Mouse (Mus musculus): ENCODE measurements around the gene Cngb1. TPM values are rescaled to one million over a fixed set of nuclear protein-coding genes. Genes with fewer than 3 reads are reported as not detected.

The Cngb1 gene
- 2.6 and 5.9 TPM in 2 replicates for polyA plus RNA-seq (2015; fragmentation: Nextera tagmentation; extraction: Ambion mirVana)

DNA sequence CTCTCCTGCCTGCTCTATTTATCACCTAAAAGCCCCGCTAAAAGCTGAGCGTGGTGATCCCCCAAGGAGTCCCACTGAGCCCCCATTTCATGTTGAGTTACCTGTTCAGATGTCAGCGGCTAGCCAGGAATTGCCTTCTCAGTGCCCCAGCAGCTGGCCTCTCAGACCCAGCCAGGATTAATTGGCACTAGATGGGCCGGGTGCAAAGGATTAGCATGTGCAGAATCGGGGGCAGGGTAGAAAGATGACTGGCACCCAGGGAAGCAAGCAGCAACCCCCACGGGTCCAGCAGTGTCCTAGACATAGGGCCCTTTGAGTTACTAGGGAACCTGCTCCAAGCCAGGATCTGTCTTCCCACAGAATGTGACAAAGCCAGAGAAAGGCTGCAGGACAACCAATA, at the start of gene Cngb1:
Cngb1 (minus strand) TSS at position 155 of the 400 bp plus-strand sequence.

DNA sequence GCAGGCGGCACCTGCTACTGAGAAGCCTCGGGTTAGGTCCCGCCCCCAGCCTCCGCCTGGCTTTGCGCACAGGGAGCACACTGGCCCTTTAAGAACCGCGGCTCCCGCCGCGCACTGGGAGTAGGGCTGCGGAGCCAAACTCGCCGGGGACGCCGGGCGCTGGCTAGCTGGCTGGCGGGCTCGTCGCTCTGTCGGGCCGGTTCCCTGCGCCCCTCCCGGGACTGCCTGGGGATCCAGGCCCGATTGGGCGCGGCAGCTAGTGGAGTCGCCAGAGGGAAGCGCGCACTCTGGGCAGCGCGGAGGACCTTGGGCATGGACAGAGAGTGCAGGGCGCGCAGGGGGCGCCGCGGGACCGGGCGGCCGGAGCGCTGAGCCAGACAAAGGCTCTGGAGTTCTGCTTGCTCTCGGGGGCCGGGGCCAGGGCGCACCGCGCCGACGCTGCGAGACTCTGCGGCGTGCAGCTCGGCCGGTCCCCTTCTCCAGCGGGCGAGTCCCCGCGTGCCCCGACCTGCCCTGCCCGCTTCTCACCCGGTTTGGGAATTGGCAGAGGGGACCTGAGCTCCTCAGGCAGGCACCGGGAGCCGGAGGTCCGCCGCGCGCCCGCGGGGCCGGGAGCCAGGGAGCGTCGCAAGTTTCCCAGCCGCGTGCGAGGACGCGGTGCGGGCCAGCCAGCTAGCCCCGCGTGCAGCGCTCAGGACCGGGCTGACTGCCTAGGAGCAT, 45.9 kb upstream of the Cngb1 start, which contains the start of gene Mmp15:
Mmp15 (plus strand) TSS at position 118 of the 720 bp plus-strand sequence.

GRCm38 (mm10) chr8:95331720-95332436, 25.5 kb upstream of the Cngb1 start, which contains the start of the genes Zfp319 and Usb1:
Gene Zfp319, minus strand, starts transcription at chr8:95331950.
Gene Usb1, plus strand, starts transcription at chr8:95332284.

DNA sequence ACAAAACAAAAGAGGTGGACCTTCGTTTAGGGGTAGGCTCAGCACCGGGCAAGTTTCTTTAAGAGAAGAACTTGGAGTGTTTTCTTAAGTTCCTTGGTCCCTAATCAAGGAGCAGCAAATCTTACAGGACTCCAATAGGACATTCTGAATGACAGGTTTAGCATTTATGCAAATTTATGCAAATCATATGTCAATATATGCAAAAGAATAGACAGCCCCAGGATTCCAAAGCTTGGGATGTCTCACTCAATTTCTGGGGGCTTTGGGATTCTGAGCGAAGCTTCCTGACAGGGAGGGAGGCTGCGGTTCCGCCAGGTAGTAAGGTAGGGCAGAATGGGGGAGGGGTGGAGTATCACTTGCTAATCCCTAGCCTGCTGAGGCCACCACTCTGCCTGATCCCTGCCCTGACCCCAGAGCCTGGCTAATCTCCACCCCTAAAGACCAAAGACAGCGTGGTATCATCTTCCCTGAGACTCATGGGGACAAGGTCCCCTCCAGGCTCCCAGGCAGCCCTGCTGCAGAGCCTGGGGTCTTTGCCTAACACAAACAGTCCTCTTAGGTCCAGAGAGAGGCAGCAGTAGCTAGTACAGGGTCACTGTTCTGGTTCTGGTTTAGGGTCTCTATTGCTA, 4.1 kb upstream of the Cngb1 start, which contains the start of gene Tepp:
Tepp (plus strand) TSS at position 225 of the 629 bp plus-strand sequence.

DNA sequence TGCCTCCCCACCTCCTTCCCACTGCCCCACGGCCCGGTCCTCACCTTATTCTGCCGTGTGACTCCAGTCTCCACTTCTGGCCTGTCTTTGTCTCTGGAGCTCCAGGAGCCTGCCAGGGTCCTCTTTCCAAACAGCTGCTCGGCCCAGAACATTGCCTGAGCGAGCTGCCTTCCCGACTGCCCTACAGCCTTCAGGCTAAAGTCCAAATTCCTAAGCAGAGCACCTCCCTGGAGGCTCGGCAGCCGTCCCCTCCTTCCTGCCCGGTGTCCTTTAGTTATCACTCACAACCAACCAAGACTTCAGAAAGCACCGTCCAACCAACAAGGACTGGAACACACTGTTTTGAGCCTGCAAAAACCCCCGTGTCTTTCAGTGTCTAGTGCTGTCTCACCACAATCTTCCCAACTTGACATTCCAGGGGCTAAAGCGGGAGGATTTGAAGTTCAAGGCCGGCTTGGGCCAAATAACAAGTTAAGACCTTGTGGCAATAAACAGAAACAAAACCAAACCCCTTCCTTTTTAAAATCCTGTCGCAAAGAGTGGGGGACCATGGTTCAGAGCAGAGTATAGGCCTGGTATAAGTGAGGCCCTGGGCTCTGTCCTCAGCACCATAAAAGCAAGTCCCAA, 103.6 kb downstream of the Cngb1 start, which contains the start of gene Kifc3:
Kifc3 (minus strand) TSS at position 164 of the 627 bp plus-strand sequence.

Other genes with a start within 250 kb of the Cngb1 start
- 13.4 and 14.0 TPM in 2 replicates for gene Katnb1, start 225.4 kb downstream of the Cngb1 start, polyA plus RNA-seq (2015; fragmentation: Nextera tagmentation; extraction: Ambion mirVana)
- gene Kifc3, start 103.8 kb downstream of the Cngb1 start, polyA plus RNA-seq (2015; fragmentation: Nextera tagmentation; extraction: Ambion mirVana) = 34.6 and 61.9 TPM in 2 replicates
- gene Tepp, start 4.0 kb upstream of the Cngb1 start, polyA plus RNA-seq (2015; fragmentation: Nextera tagmentation; extraction: Ambion mirVana) = 0.14 and 0.22 TPM in 2 replicates
- gene Zfp319, start 25.4 kb upstream of the Cngb1 start, polyA plus RNA-seq (2015; fragmentation: Nextera tagmentation; extraction: Ambion mirVana) = 4.5 and 4.8 TPM in 2 replicates
- gene Usb1, start 25.7 kb upstream of the Cngb1 start, polyA plus RNA-seq (2015; fragmentation: Nextera tagmentation; extraction: Ambion mirVana) = 25.3 and 26.0 TPM in 2 replicates
- 8.0 and 17.2 TPM in 2 replicates for gene Mmp15, start 45.7 kb upstream of the Cngb1 start, polyA plus RNA-seq (2015; fragmentation: Nextera tagmentation; extraction: Ambion mirVana)
- gene Cfap20, start 128.3 kb upstream of the Cngb1 start, polyA plus RNA-seq (2015; fragmentation: Nextera tagmentation; extraction: Ambion mirVana) = 137 and 177 TPM in 2 replicates
- gene Csnk2a2, start 183.5 kb upstream of the Cngb1 start, polyA plus RNA-seq (2015; fragmentation: Nextera tagmentation; extraction: Ambion mirVana) = 4.7 and 8.3 TPM in 2 replicates
- 2.2 and 3.0 TPM in 2 replicates for gene Ccdc113, start 227.5 kb upstream of the Cngb1 start, polyA plus RNA-seq (2015; fragmentation: Nextera tagmentation; extraction: Ambion mirVana)

Data from adrenal gland, postnatal 0 days (tissue).